Mouse (Mus musculus): Measurements from ENCODE around the gene Galntl6.

GRCm38 (mm10) chr8:57837384-57837783, 1075.1 kb downstream of the Galntl6 start:
- no peak for TF ChIP-seq GATA1 (IDR thresholded peaks at IDR 0.05; ENCODE audit: low read length)
- TF ChIP-seq TAL1 (IDR thresholded peaks at IDR 0.05; ENCODE audit: low read length), result no peak
